Mouse (Mus musculus) CH12.LX (cell line): ENCODE results near the gene Tirap. TPM values are rescaled to one million over a fixed set of nuclear protein-coding genes. Genes with fewer than 3 reads are reported as not detected.
A peak's percentile ranks its signal among the peaks of the same experiment; 100 is the strongest.

Experiments used
- DNase-seq: peaks from one replicate; pipeline ENCODE4 v3.0.0-alpha.2; 2013; ENCODE audit errors: extremely low read depth
- H3K27ac ChIP-seq: 2 replicates; pipeline ENCODE4 v1.5.1; 2012; ENCODE audit warnings: low read depth, mild to moderate bottlenecking, control low read depth, moderate library complexity; ENCODE audit not compliant: insufficient read depth
- H3K27me3 ChIP-seq: replicated peaks from 2 replicates; pipeline ENCODE3; 2012; ENCODE audit warnings: inconsistent platforms
- H3K36me3 ChIP-seq, 2 experiments: replicated peaks in 1 of 2; 2 replicates each; pipeline versions ENCODE3 to v1.6.1; 2012; ENCODE audit warnings: inconsistent platforms in 1 of 2, low read length in 1 of 2, mild to moderate bottlenecking in 1 of 2, mixed read lengths in 1 of 2, moderate library complexity in 1 of 2; ENCODE audit not compliant: control insufficient read depth in 1 of 2, insufficient read depth in 1 of 2
- H3K4me1 ChIP-seq, 2 experiments: 2 replicates each; pipeline ENCODE4 v1.6.1; 2012; ENCODE audit warnings: inconsistent platforms in 1 of 2, moderate library complexity in 1 of 2; ENCODE audit not compliant: insufficient read depth in 2 of 2, control insufficient read depth in 1 of 2
- H3K4me2 ChIP-seq: 2 replicates; pipeline ENCODE4 v1.6.1; 2012; ENCODE audit warnings: low read depth, mild to moderate bottlenecking, control low read depth; ENCODE audit not compliant: poor library complexity, insufficient read depth, severe bottlenecking
- H3K4me3 ChIP-seq, 3 experiments: fragments of 150-350 bp in 1 of 3; sonication (generic) in 1 of 3; replicated peaks in 1 of 3; 2 replicates each; pipeline versions ENCODE3 to v1.5.1; 2011 to 2012; ENCODE audit warnings: low read depth in 2 of 3, low read length in 2 of 3, mild to moderate bottlenecking in 2 of 3, moderate library complexity in 2 of 3, control low read depth in 1 of 3, improper control_type of control experiment in 1 of 3, inconsistent platforms in 1 of 3, mixed read lengths in 1 of 3; ENCODE audit not compliant: poor library complexity in 1 of 3
- H3K79me2 ChIP-seq: replicated peaks from 2 replicates; pipeline ENCODE4 v1.6.1; 2012; ENCODE audit warnings: mild to moderate bottlenecking, moderate library complexity; ENCODE audit not compliant: control insufficient read depth, poor library complexity, insufficient read depth, severe bottlenecking; ENCODE audit errors: extremely low read depth
- H3K9ac ChIP-seq: 2 replicates; pipeline ENCODE4 v1.6.1; 2012; ENCODE audit warnings: low read depth, mild to moderate bottlenecking, control low read depth, moderate library complexity; ENCODE audit not compliant: insufficient read depth
- H3K9me3 ChIP-seq: replicated peaks from 2 replicates; pipeline ENCODE3; 2012; ENCODE audit warnings: low read length, inconsistent platforms, mixed read lengths
- BHLHE40 ChIP-seq: IDR thresholded peaks from 2 replicates; pipeline ENCODE4 v1.6.1; 2011; ENCODE audit warnings: mild to moderate bottlenecking, low read depth, low read length, improper control_type of control experiment
- CHD1 ChIP-seq: IDR thresholded peaks from 2 replicates; pipeline ENCODE4 v1.6.1; 2012; ENCODE audit warnings: low read depth, low read length, improper control_type of control experiment, inconsistent platforms
- CHD2 ChIP-seq: IDR thresholded peaks from 2 replicates; pipeline ENCODE4 v1.6.1; 2011; ENCODE audit warnings: low read length, improper control_type of control experiment
- CTCF ChIP-seq, 2 experiments: IDR thresholded peaks in 1 of 2; conservative IDR thresholded peaks in 1 of 2; 2 replicates each; pipeline ENCODE4 v1.5.1; 2011 to 2012; ENCODE audit warnings: low read depth in 2 of 2, low read length in 2 of 2, improper control_type of control experiment in 1 of 2, inconsistent platforms in 1 of 2, mild to moderate bottlenecking in 1 of 2, moderate library complexity in 1 of 2
- E2F4 ChIP-seq: IDR thresholded peaks from 2 replicates; pipeline ENCODE4 v1.6.1; 2011; ENCODE audit warnings: low read depth, low read length, improper control_type of control experiment; ENCODE audit not compliant: insufficient replicate concordance
- ELF1 ChIP-seq: IDR thresholded peaks from 2 replicates; pipeline ENCODE4 v1.6.1; 2014; ENCODE audit warnings: low read depth, mild to moderate bottlenecking, inconsistent platforms, low read length, improper control_type of control experiment
- EP300 ChIP-seq: IDR thresholded peaks from 2 replicates; pipeline ENCODE4 v1.6.1; 2011; ENCODE audit warnings: low read length, improper control_type of control experiment
- ETS1 ChIP-seq: conservative IDR thresholded peaks from 2 replicates; pipeline ENCODE4 v1.6.1; 2012; ENCODE audit warnings: low read depth, mild to moderate bottlenecking, inconsistent platforms, low read length, improper control_type of control experiment, moderate library complexity
- GABPA ChIP-seq: IDR thresholded peaks from 2 replicates; pipeline ENCODE4 v1.6.1; 2012; ENCODE audit warnings: low read depth, low read length, improper control_type of control experiment, inconsistent platforms; ENCODE audit not compliant: insufficient replicate concordance
- HCFC1 ChIP-seq: IDR thresholded peaks from 2 replicates; pipeline ENCODE4 v1.6.1; 2012; ENCODE audit warnings: low read depth, mild to moderate bottlenecking, inconsistent platforms, low read length, improper control_type of control experiment
- IRF4 ChIP-seq: IDR thresholded peaks from 2 replicates; pipeline ENCODE4 v1.6.1; 2014; ENCODE audit warnings: low read depth, mild to moderate bottlenecking, inconsistent platforms, low read length, improper control_type of control experiment
- JUN ChIP-seq: IDR thresholded peaks from 2 replicates; pipeline ENCODE4 v1.6.1; 2011; ENCODE audit warnings: low read depth, mild to moderate bottlenecking, low read length, improper control_type of control experiment, moderate library complexity; ENCODE audit not compliant: insufficient read depth
- JUND ChIP-seq: conservative IDR thresholded peaks from 2 replicates; pipeline ENCODE4 v1.6.1; 2011; ENCODE audit warnings: low read depth, low read length, improper control_type of control experiment
- KAT2A ChIP-seq: IDR thresholded peaks from 2 replicates; pipeline ENCODE4 v1.6.1; 2012; ENCODE audit warnings: low read length, improper control_type of control experiment, inconsistent platforms; ENCODE audit not compliant: insufficient replicate concordance
- MAFK ChIP-seq: IDR thresholded peaks from 2 replicates; pipeline ENCODE4 v1.6.1; 2011; ENCODE audit warnings: low read length, improper control_type of control experiment; ENCODE audit not compliant: insufficient replicate concordance
- MAX ChIP-seq: IDR thresholded peaks from 2 replicates; pipeline ENCODE4 v1.6.1; 2011; ENCODE audit warnings: low read length, improper control_type of control experiment
- MAZ ChIP-seq: IDR thresholded peaks from 2 replicates; pipeline ENCODE4 v1.6.1; 2012; ENCODE audit warnings: low read depth, mild to moderate bottlenecking, inconsistent platforms, low read length, improper control_type of control experiment, moderate library complexity
- MEF2A ChIP-seq: IDR thresholded peaks from 2 replicates; pipeline ENCODE4 v1.6.1; 2014; ENCODE audit warnings: low read depth, mild to moderate bottlenecking, inconsistent platforms, low read length, improper control_type of control experiment, borderline replicate concordance
- MXI1 ChIP-seq: IDR thresholded peaks from 2 replicates; pipeline ENCODE4 v1.6.1; 2011; ENCODE audit warnings: mild to moderate bottlenecking, low read depth, low read length, improper control_type of control experiment
- MYC ChIP-seq: IDR thresholded peaks from 2 replicates; pipeline ENCODE4 v1.6.1; 2011; ENCODE audit warnings: low read depth, mild to moderate bottlenecking, improper control_type of control experiment, low read length
- NELFE ChIP-seq: IDR thresholded peaks from 2 replicates; pipeline ENCODE4 v1.6.1; 2011; ENCODE audit warnings: low read depth, low read length, improper control_type of control experiment
- NRF1 ChIP-seq: IDR thresholded peaks from 2 replicates; pipeline ENCODE4 v1.6.1; 2014; ENCODE audit warnings: low read depth, mild to moderate bottlenecking, inconsistent platforms, low read length, improper control_type of control experiment, moderate library complexity
- PAX5 ChIP-seq: IDR thresholded peaks from 2 replicates; pipeline ENCODE4 v1.6.1; 2012; ENCODE audit warnings: low read length, inconsistent platforms, mixed read lengths
- POLR2A ChIP-seq: IDR thresholded peaks from 2 replicates; pipeline ENCODE4 v1.6.1; 2011; ENCODE audit warnings: low read depth, mild to moderate bottlenecking, improper control_type of control experiment, low read length
- POLR2AphosphoS2 ChIP-seq: IDR thresholded peaks from 2 replicates; pipeline ENCODE4 v1.6.1; 2011; ENCODE audit warnings: low read depth, low read length, improper control_type of control experiment
- RAD21 ChIP-seq: IDR thresholded peaks from 2 replicates; pipeline ENCODE4 v1.6.1; 2011; ENCODE audit warnings: low read depth, mild to moderate bottlenecking, low read length, improper control_type of control experiment, moderate library complexity
- RCOR1 ChIP-seq: conservative IDR thresholded peaks from 2 replicates; pipeline ENCODE4 v1.6.1; 2012; ENCODE audit warnings: low read depth, mild to moderate bottlenecking, inconsistent platforms, low read length, improper control_type of control experiment
- SIN3A ChIP-seq: IDR thresholded peaks from 2 replicates; pipeline ENCODE4 v1.6.1; 2012; ENCODE audit warnings: low read length, improper control_type of control experiment, inconsistent platforms
- SMC3 ChIP-seq: IDR thresholded peaks from 2 replicates; pipeline ENCODE4 v1.6.1; 2011; ENCODE audit warnings: low read depth, low read length, improper control_type of control experiment
- TBP ChIP-seq: conservative IDR thresholded peaks from 2 replicates; pipeline ENCODE4 v1.6.1; 2011; ENCODE audit warnings: low read depth, low read length, improper control_type of control experiment
- TCF12 ChIP-seq: IDR thresholded peaks from 2 replicates; pipeline ENCODE4 v1.6.1; 2014; ENCODE audit warnings: low read depth, mild to moderate bottlenecking, inconsistent platforms, low read length, improper control_type of control experiment
- UBTF ChIP-seq: IDR thresholded peaks from 2 replicates; pipeline ENCODE4 v1.6.1; 2012; ENCODE audit warnings: low read depth, mild to moderate bottlenecking, inconsistent platforms, low read length, improper control_type of control experiment, moderate library complexity
- USF1 ChIP-seq: IDR thresholded peaks from 2 replicates; pipeline ENCODE4 v1.6.1; 2014; ENCODE audit warnings: low read depth, mild to moderate bottlenecking, inconsistent platforms, low read length, improper control_type of control experiment
- USF2 ChIP-seq: conservative IDR thresholded peaks from 2 replicates; pipeline ENCODE4 v1.6.1; 2011; ENCODE audit warnings: low read depth, low read length, improper control_type of control experiment
- ZC3H11A ChIP-seq: IDR thresholded peaks from 2 replicates; pipeline ENCODE4 v1.6.1; 2012; ENCODE audit warnings: low read depth, mild to moderate bottlenecking, inconsistent platforms, low read length, improper control_type of control experiment
- ZKSCAN1 ChIP-seq: IDR thresholded peaks from 2 replicates; pipeline ENCODE4 v1.6.1; 2012; ENCODE audit warnings: low read depth, inconsistent platforms, low read length, improper control_type of control experiment, borderline replicate concordance
- ZMIZ1 ChIP-seq: IDR thresholded peaks from 2 replicates; pipeline ENCODE4 v1.6.1; 2012; ENCODE audit warnings: low read depth, mild to moderate bottlenecking, inconsistent platforms, low read length, improper control_type of control experiment
- ZNF384 ChIP-seq: IDR thresholded peaks from 2 replicates; pipeline ENCODE4 v1.6.1; 2012; ENCODE audit warnings: low read depth, low read length, improper control_type of control experiment, inconsistent platforms
- dilution Hi-C: fragments of 300-500 bp; cut with MboI; formaldehyde crosslinking; loops from 2 replicates; pipeline ENCODE4 v1.14.3; 2020; ENCODE audit warnings: low sequenced_read_pairs; ENCODE audit not compliant: extremely low pct_unique_long_range_greater_than_20kb, extremely low pct_ligation_motif_present
- in situ Hi-C: fragments of 300-500 bp; cut with MboI; formaldehyde crosslinking; loops from 3 replicates; pipeline ENCODE4 v1.14.3; 2019; ENCODE audit warnings: low sequenced_read_pairs, low pct_ligation_motif_present, low pct_unique_long_range_greater_than_20kb, mixed read lengths
- polyA plus RNA-seq: library from polyadenylated mRNA; unstranded; fragments of >175 nt; gene quantifications from 2 replicates; pipeline ENCODE4 v1.2.1, GENCODE M21; 2012; ENCODE audit warnings: low read depth; ENCODE audit not compliant: insufficient read length
- total RNA-seq, 2 experiments: library from RNA; depleted of rRNA; stranded (reverse); fragments of 300-350 nt in 1 of 2; fragments of >200 nt in 1 of 2; gene quantifications; 2 replicates each; pipeline ENCODE4 v1.2.3; 2012 to 2014

The Tirap gene
- total RNA-seq (2012; rRNA removed) (10.5 and 11.8 TPM in 2 replicates), total RNA-seq (2014; rRNA removed) (14.2 and 18.0 TPM in 2 replicates), polyA plus RNA-seq (15.6 and 18.7 TPM in 2 replicates)

DNA sequence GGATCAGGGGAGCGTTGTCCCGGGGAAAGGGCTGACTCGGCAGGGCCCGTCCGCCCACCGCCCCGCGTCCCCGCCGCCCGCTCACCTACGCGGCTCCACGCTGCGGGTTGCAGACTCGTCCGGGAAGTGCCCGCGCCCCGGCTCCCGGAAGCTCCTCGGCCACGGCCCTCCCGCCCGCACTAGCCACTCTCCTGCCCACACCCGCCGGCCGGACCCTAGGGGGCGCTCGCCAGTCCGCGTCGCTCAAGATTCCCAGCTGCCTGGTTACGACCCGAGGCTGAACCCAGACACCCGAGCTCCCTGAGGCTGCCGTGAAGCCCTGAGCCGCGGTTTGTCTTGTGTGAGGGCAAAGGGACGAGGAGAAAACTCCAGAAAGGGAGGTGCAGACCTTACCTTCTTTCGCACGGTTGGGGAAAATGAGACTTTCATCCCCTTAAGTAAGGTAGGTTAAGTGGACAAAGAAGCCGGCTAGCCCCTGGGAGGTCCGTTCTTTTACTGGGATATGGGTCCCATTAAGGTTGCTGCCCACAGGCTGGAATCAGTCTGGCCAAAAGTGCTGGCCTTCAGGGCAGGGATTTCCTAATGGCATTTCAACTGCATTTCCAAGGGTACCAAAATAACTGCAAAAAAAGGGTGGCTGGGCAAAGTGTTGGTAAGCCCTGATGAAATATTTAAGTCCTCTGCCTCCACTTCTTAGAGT is at the start of gene Tirap, which contains the start of gene Srpr:
Gene Tirap, minus strand, starts transcription at position 520 of the 700 bp plus-strand sequence.
Gene Srpr, plus strand, starts transcription at position 404 of the 700 bp plus-strand sequence.
- Histone ChIP-seq H3K9me3 (no peaks in the 10 kb centered on the region), H3K79me2 (peaks cover 20% of the 10 kb centered on the region), H3K4me2 (peak within 1 kb of the TSS; percentile 91), H3K27ac (peak within 1 kb of the TSS; percentile 82), H3K36me3 (peaks cover 7 to 37% of the 10 kb centered on the region in 2 experiments), H3K27me3 (no peaks in the 10 kb centered on the region), H3K4me3 (peak within 1 kb of the TSS; percentile 77 to 86 (median 80)), H3K9ac (peak within 1 kb of the TSS; percentile 83), H3K4me1 (peaks cover 0 to 42% of the 10 kb centered on the region in 2 experiments; a peak in 2 of 4 replicates)
- in situ Hi-C loops: loop anchor here (10.0 kb wide), 1 partner anchor 345 kb away; no protein-coding TSS in a partner anchor
- dilution Hi-C loops: no loop called here
- no peak for TF ChIP-seq JUN
- TF ChIP-seq ZC3H11A: no peak
- TF ChIP-seq NELFE: 0 out of 2 replicates have a peak, but pooled peaks have one; percentile 25
- no peak for TF ChIP-seq EP300
- TF ChIP-seq BHLHE40: 0 out of 2 replicates have a peak, but pooled peaks have one; percentile 20
- peak; percentile 45 for TF ChIP-seq SMC3
- no peak for TF ChIP-seq MYC
- TF ChIP-seq TBP: no peak
- TF ChIP-seq ETS1: no peak
- TF ChIP-seq CHD2: no peak
- peak; percentile 61 for TF ChIP-seq HCFC1
- peak; percentile 64; the same call in 1 of the 2 replicates for TF ChIP-seq MAX
- TF ChIP-seq MXI1: peak; percentile 83; the same call in 1 of the 2 replicates
- TF ChIP-seq ZNF384: no peak
- TF ChIP-seq MAZ: peak; percentile 85
- no peak for TF ChIP-seq GABPA
- 0 out of 2 replicates have a peak, but pooled peaks have one; percentile 63 for TF ChIP-seq SIN3A
- TF ChIP-seq CHD1: no peak
- TF ChIP-seq CTCF (conservative IDR thresholded peaks at IDR 0.05 in 1 of 2, IDR thresholded peaks at IDR 0.05 in 1 of 2; ENCODE audit: low read depth in 2 of 2, low read length in 2 of 2): peak; percentile 17 to 80; a peak in 2 of 4 replicates
- no peak for TF ChIP-seq USF2
- TF ChIP-seq KAT2A: 0 out of 2 replicates have a peak, but pooled peaks have one; percentile 17
- TF ChIP-seq IRF4: peak; percentile 69
- TF ChIP-seq PAX5: no peak
- peak; percentile 74 for TF ChIP-seq TCF12
- no peak for TF ChIP-seq ZKSCAN1
- TF ChIP-seq MAFK: no peak
- TF ChIP-seq MEF2A: peak; percentile 47; the same call in 1 of the 2 replicates
- no peak for TF ChIP-seq POLR2AphosphoS2
- peak; percentile 28 for TF ChIP-seq RAD21
- no peak; the same call in 1 of the 2 replicates for TF ChIP-seq POLR2A
- TF ChIP-seq RCOR1: no peak; the same call in 1 of the 2 replicates
- no peak for TF ChIP-seq JUND
- no peak for TF ChIP-seq USF1
- peak; percentile 88 for TF ChIP-seq ELF1
- peak; percentile 74; the same call in 1 of the 2 replicates for TF ChIP-seq UBTF
- no peak for TF ChIP-seq E2F4
- TF ChIP-seq NRF1: peak; percentile 39; the same call in 1 of the 2 replicates
- TF ChIP-seq ZMIZ1: no peak; the same call in 1 of the 2 replicates
- DNase-seq: peak; percentile 70
